Mouse (Mus musculus): ENCODE measurements around the gene Kin. TPM values are rescaled to one million over a fixed set of nuclear protein-coding genes. Genes with fewer than 3 reads are reported as not detected.

Kin gene
- polyA plus RNA-seq, 1 experiment from 2014 or later = 29.2 TPM

DNA sequence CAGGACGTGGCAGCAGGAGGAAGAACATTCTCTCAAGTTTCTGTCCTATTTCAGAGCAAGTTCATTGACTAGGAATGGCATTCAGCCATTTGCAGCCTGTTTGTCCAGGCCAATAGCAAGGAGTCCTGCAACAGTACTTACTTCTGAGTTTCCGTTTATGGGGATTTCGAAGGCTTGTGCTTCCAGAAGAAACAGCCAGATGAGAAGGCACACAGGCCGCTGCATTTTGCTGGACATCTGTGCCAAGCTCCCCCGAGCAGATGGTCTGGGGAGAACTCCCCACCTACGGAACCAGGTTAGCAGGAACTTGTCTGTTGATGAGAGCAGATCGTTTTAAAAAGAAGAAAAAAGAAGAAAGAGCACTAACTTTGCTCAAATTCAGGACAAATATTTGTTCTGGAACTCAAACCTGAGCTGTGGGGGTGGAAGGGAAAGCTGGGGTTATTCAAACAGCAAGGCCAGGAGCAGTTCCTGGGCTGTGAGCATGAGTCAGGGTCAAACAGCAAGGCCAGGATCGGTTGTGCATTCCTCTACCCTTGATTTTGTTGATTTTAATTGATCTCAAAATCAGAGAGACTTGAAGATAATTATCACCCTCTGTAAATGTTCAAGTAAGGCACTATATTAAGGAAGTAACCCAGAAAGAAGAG, 50.1 kb downstream of the Kin start:
- Histone ChIP-seq H3K9ac (no peak overlapping the region), H3K9me3 (ENCODE audit: low read depth, low read length) (no peaks in the 10 kb centered on the region), H3K27ac (ENCODE audit: low read depth) (peak overlapping the region; percentile 62), H3K4me2 (no peak overlapping the region), H3K4me1 (ENCODE audit: insufficient read depth) (no peaks in the 10 kb centered on the region), H3K27me3 (ENCODE audit: insufficient read depth, low read length) (no peaks in the 10 kb centered on the region), H3K36me3 (ENCODE audit: insufficient read depth) (no peaks in the 10 kb centered on the region), H3K4me3 (ENCODE audit: low read depth, low read length) (no peak overlapping the region)
- no peak for ATAC-seq (ENCODE audit: insufficient read depth)
- 55% methylated on average over 8 of the region's 8 CpGs for WGBS
- peak; percentile 22 for DNase-seq
- no peak for TF ChIP-seq CTCF (IDR thresholded peaks at IDR 0.05; ENCODE audit: low read depth)

DNA sequence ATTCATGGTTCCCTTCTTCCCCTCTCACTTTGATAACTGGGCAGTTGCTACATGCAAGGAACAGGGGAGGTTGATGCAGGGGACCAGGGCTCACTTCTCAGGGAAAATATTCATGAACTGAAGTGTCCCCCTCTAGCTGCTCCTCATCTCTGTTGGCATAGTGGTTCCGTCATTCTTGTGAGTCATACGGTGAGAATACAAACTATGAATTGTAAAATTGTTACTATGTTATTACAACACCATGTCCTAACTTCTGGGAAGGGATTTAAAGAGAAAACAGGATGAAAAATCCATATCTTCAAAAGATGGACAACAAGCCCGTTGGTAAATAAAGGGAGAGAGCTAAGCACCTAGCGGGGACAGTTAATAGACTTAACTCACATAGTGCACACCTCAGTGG, 50.9 kb downstream of the Kin start, which contains the start of gene Itih2:
Gene Itih2, minus strand, starts transcription at position 101 of the 400 bp plus-strand sequence.
- no peaks in the 10 kb centered on the region for H3K27me3 ChIP-seq (ENCODE audit: insufficient read depth, low read length)

DNA sequence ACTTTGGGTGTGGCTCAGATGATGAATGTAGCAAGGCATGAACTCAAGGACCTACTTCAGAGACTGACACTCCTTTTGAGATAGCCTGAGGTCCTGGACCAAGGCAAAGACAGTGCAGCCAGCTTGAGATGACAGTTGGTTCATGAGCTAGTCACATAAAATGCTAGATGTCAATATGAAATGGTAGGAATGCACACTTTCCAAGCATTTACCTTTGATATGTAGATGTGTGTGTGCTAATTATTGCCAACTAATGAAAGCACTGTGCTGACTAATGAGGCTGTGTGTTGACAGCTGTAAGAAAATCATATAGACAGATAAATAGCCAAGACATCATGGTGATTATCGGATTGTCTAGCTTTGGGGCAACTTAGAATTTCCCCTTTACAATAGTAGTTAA, 51.7 kb downstream of the Kin start:
- Histone ChIP-seq H3K9me3 (ENCODE audit: low read depth, low read length) (no peaks in the 10 kb centered on the region), H3K27ac (ENCODE audit: low read depth) (no peak overlapping the region), H3K4me3 (ENCODE audit: low read depth, low read length) (no peak overlapping the region), H3K4me2 (no peak overlapping the region), H3K9ac (no peak overlapping the region), H3K36me3 (ENCODE audit: insufficient read depth) (no peaks in the 10 kb centered on the region), H3K4me1 (ENCODE audit: insufficient read depth) (no peaks in the 10 kb centered on the region), H3K27me3 (ENCODE audit: insufficient read depth, low read length) (no peaks in the 10 kb centered on the region)
- no peak for DNase-seq
- no peak for TF ChIP-seq CTCF (IDR thresholded peaks at IDR 0.05; ENCODE audit: low read depth)
- 92% methylated on average over 1 of the region's 1 CpGs for WGBS
- no peak for ATAC-seq (ENCODE audit: insufficient read depth)

More for the DNA sequence above, 50.9 kb downstream of the Kin start, which contains the start of gene Itih2:
- H3K4me2 ChIP-seq = no peak within 1 kb of the TSS
- H3K9ac ChIP-seq = no peak within 1 kb of the TSS
- no peaks in the 10 kb centered on the region for H3K9me3 ChIP-seq (ENCODE audit: low read depth, low read length)
- H3K4me1 ChIP-seq (ENCODE audit: insufficient read depth) = no peaks in the 10 kb centered on the region
- ATAC-seq (ENCODE audit: insufficient read depth) (no peak), DNase-seq (no peak)
- TF ChIP-seq CTCF (IDR thresholded peaks at IDR 0.05; ENCODE audit: low read depth) = no peak
- peak within 1 kb of the TSS; percentile 62 for H3K27ac ChIP-seq (ENCODE audit: low read depth)
- H3K36me3 ChIP-seq (ENCODE audit: insufficient read depth) = no peaks in the 10 kb centered on the region
- H3K4me3 ChIP-seq (ENCODE audit: low read depth, low read length) = no peak within 1 kb of the TSS
- 73% methylated on average over 4 of the region's 4 CpGs for WGBS

GRCm38 (mm10) chr2:10133941-10134340, 53.5 kb downstream of the Kin start:
- no peak overlapping the region for H3K4me3 ChIP-seq (ENCODE audit: low read depth, low read length)
- H3K9me3 ChIP-seq (ENCODE audit: low read depth, low read length) = no peaks in the 10 kb centered on the region
- ATAC-seq (ENCODE audit: insufficient read depth) = no peak
- H3K9ac ChIP-seq = no peak overlapping the region
- H3K27me3 ChIP-seq (ENCODE audit: insufficient read depth, low read length) = no peaks in the 10 kb centered on the region
- 43% methylated on average over 6 of the region's 6 CpGs for WGBS
- H3K27ac ChIP-seq (ENCODE audit: low read depth) = no peak overlapping the region
- TF ChIP-seq CTCF (IDR thresholded peaks at IDR 0.05; ENCODE audit: low read depth) = no peak
- DNase-seq = no peak
- H3K36me3 ChIP-seq (ENCODE audit: insufficient read depth) = no peaks in the 10 kb centered on the region
- H3K4me2 ChIP-seq = no peak overlapping the region
- H3K4me1 ChIP-seq (ENCODE audit: insufficient read depth) = no peaks in the 10 kb centered on the region

- H3K4me2 ChIP-seq = no peak overlapping the region
- WGBS = 75% methylated on average over 2 of the region's 2 CpGs
- H3K27ac ChIP-seq (ENCODE audit: low read depth) = no peak overlapping the region
- H3K36me3 ChIP-seq (ENCODE audit: insufficient read depth) = no peaks in the 10 kb centered on the region
- ATAC-seq (ENCODE audit: insufficient read depth) (no peak), DNase-seq (no peak)
- H3K9me3 ChIP-seq (ENCODE audit: low read depth, low read length) = no peaks in the 10 kb centered on the region
- no peak for TF ChIP-seq CTCF (IDR thresholded peaks at IDR 0.05; ENCODE audit: low read depth)
- no peaks in the 10 kb centered on the region for H3K27me3 ChIP-seq (ENCODE audit: insufficient read depth, low read length)
- H3K9ac ChIP-seq = no peak overlapping the region
- no peaks in the 10 kb centered on the region for H3K4me1 ChIP-seq (ENCODE audit: insufficient read depth)
- no peak overlapping the region for H3K4me3 ChIP-seq (ENCODE audit: low read depth, low read length)
Measured at GRCm38 (mm10) chr2:10137320-10137719, 56.9 kb downstream of the Kin start.

DNA sequence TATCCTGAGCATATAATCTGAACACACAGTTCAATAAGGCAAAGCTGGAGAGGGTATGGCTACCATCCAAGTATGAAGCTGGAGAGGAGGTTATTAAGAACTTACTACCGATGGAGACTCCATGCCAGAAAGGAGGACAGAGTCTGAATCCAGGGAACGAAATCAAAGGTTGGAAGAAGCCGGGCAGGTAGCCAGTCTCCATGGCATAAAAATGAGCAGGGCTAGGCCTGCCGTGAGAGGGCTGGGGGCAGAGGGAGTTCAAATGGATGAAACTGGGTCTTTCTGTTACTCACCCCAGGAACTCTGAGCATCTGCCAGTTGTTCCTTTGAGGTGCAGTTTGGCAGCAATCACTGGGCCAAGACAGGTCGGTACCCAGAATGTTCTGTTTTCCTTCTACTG, 60.1 kb downstream of the Kin start:
- 75% methylated on average over 5 of the region's 5 CpGs for WGBS
- no peak overlapping the region for H3K4me3 ChIP-seq (ENCODE audit: low read depth, low read length)
- no peaks in the 10 kb centered on the region for H3K9me3 ChIP-seq (ENCODE audit: low read depth, low read length)
- ATAC-seq (ENCODE audit: insufficient read depth) = no peak
- no peaks in the 10 kb centered on the region for H3K4me1 ChIP-seq (ENCODE audit: insufficient read depth)
- no peak for DNase-seq
- no peaks in the 10 kb centered on the region for H3K27me3 ChIP-seq (ENCODE audit: insufficient read depth, low read length)
- no peaks in the 10 kb centered on the region for H3K36me3 ChIP-seq (ENCODE audit: insufficient read depth)
- no peak overlapping the region for H3K4me2 ChIP-seq
- TF ChIP-seq CTCF (IDR thresholded peaks at IDR 0.05; ENCODE audit: low read depth) = no peak
- H3K9ac ChIP-seq = no peak overlapping the region
- no peak overlapping the region for H3K27ac ChIP-seq (ENCODE audit: low read depth)

Other genes starting within 250 kb of the Kin start
- not detected in 2 replicates for gene 4930412O13Rik, start 199.3 kb upstream of the Kin start, polyA plus RNA-seq (2014; fragmentation: Nextera tagmentation; extraction: Ambion mirVana)
- gene 9230102O04Rik, start 191.1 kb upstream of the Kin start, polyA plus RNA-seq (2014; fragmentation: Nextera tagmentation; extraction: Ambion mirVana) = not detected in 2 replicates
- 2.9 and 3.4 TPM in 2 replicates for gene Gata3, start 190.6 kb upstream of the Kin start, polyA plus RNA-seq (2014; fragmentation: Nextera tagmentation; extraction: Ambion mirVana)
- 15.9 and 16.0 TPM in 2 replicates for gene Taf3, start 32.0 kb upstream of the Kin start, polyA plus RNA-seq (2014; fragmentation: Nextera tagmentation; extraction: Ambion mirVana)
- 552 and 584 TPM in 2 replicates for gene Atp5c1, start 83 bp upstream of the Kin start, polyA plus RNA-seq (2014; fragmentation: Nextera tagmentation; extraction: Ambion mirVana)
- 2.6 and 2.7 TPM in 2 replicates for gene Itih2, start 50.8 kb downstream of the Kin start, polyA plus RNA-seq (2014; fragmentation: Nextera tagmentation; extraction: Ambion mirVana)
- 4.0 and 4.1 TPM in 2 replicates for gene Itih5, start 73.0 kb downstream of the Kin start, polyA plus RNA-seq (2014; fragmentation: Nextera tagmentation; extraction: Ambion mirVana)

Data from lung, embryonic 14.5 days (tissue).